Mouse (Mus musculus): ENCODE measurements at regions not wholly inside any gene's neighbourhood (a gene's known extent, or its start where the extent isn't known, plus 50 kb on each side); places are given as distances from the start of the nearest gene placed in this dataset.

DNA sequence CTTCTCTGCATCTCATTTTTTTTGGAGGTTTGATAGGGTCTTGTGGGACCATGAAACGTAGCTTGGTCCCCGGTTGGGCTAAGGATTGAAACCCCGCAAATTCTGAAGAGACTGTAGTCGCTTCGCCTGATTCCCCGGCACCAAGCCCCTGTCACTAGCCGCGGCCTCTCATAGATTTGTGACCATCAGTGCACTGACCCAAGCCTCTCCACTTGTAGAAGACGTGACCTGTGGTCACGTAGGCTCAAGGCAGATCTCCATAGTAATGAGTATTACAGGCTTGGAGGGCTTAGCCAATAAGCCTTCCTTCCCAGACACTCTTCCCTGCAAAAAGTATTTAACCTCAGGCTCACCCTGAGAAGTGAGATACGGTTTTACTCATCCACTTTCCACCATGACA is 73.3 kb downstream of the Gpr6 start:
- no peak for ATAC-seq (ENCODE audit: insufficient number of reproducible peaks, insufficient read depth, low FRiP score, low TSS enrichment, low read depth)
- Histone ChIP-seq H3K27me3 (no peaks in the 10 kb centered on the region; the same call in 1 of the 2 replicates), H3K4me1 (no peaks in the 10 kb centered on the region), H3K36me3 (no peaks in the 10 kb centered on the region), H3K9ac (no peak overlapping the region), H3K27ac (no peak overlapping the region), H3K4me3 (no peak overlapping the region), H3K4me2 (no peak overlapping the region), H3K9me3 (no peaks in the 10 kb centered on the region)
- WGBS = 91% methylated on average over 11 of the region's 11 CpGs

GRCm38 (mm10) chr10:40998330-40998729 is 73.8 kb downstream of the Gpr6 start:
- Histone ChIP-seq H3K4me3 (no peak overlapping the region), H3K27ac (no peak overlapping the region), H3K9me3 (no peaks in the 10 kb centered on the region), H3K9ac (no peak overlapping the region), H3K4me2 (no peak overlapping the region), H3K27me3 (no peaks in the 10 kb centered on the region; the same call in 1 of the 2 replicates), H3K4me1 (no peaks in the 10 kb centered on the region), H3K36me3 (no peaks in the 10 kb centered on the region)
- no peak for ATAC-seq (ENCODE audit: insufficient number of reproducible peaks, insufficient read depth, low FRiP score, low TSS enrichment, low read depth)
- WGBS = 72% methylated on average over 7 of the region's 7 CpGs

DNA sequence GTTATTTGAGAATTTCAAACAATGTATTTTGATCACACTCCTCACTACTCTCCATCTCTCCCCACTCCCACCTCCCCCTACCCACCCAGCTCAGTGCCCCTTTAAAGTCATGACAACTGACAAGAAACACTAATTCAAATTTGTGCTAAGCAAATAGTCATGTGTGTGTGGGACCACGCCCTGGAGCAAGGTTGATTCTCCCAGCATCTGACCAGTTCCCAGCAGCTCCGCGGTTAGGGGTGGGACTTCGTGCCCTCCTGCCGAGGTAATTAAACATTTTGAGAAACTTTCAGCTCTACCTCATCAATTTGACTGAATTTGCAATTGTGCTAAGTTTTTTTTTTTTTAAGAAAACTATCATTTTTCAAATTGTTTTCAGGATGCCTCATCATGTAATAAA is 74.5 kb downstream of the Gpr6 start:
- Histone ChIP-seq H3K27ac (no peak overlapping the region), H3K9me3 (no peaks in the 10 kb centered on the region), H3K4me3 (no peak overlapping the region), H3K36me3 (no peaks in the 10 kb centered on the region), H3K9ac (no peak overlapping the region), H3K27me3 (no peaks in the 10 kb centered on the region; the same call in 1 of the 2 replicates), H3K4me2 (no peak overlapping the region), H3K4me1 (no peaks in the 10 kb centered on the region)
- 52% methylated on average over 5 of the region's 5 CpGs for WGBS
- ATAC-seq (ENCODE audit: insufficient number of reproducible peaks, insufficient read depth, low FRiP score, low TSS enrichment, low read depth) = no peak

Data from embryonic facial prominence, embryonic 13.5 days (tissue).